In genomic region chr6:85223498-85224150, GRCm38 (mm10) we compare ENCODE assay signal across 16 mouse cellular contexts. TPM values are rescaled to one million over a fixed set of nuclear protein-coding genes. Genes with fewer than 3 reads are reported as not detected.
A peak's percentile ranks its signal among the peaks of the same experiment; 100 is the strongest.
DNase-seq lines count a peak whose midpoint lies in the region; ATAC-seq and TF ChIP-seq lines count a peak whose summit lies in the region.
"Had no signal": no experiment of that assay in that cellular context is flagged by ENCODE, and none has a peak within 500 bp of the region (broad histone marks: within the 10 kb centered on the region; RNA-seq: fewer than 3 reads in every experiment).

No protein-coding gene starts in this region.

- no peaks in the 10 kb centered on the region for H3K36me3 ChIP-seq in E14TG2a.4 (ENCODE audit: insufficient read depth, low read length)
- 0 out of 2 replicates have a peak, but pooled peaks cover 7% of the 10 kb centered on the region for H3K36me3 ChIP-seq in forebrain, embryonic 13.5 days (ENCODE audit: poor library complexity, severe bottlenecking)
- H3K36me3 ChIP-seq: hindbrain, embryonic 13.5 days had no signal

- H3K9ac ChIP-seq in forebrain, embryonic 13.5 days: no peak overlapping the region
- H3K9ac ChIP-seq: hindbrain, embryonic 13.5 days; liver, postnatal 0 days had no signal

- no peaks in the 10 kb centered on the region for H3K9me3 ChIP-seq in E14TG2a.4 (ENCODE audit: low read length)
- no peaks in the 10 kb centered on the region; the same call in 1 of the 2 replicates for H3K9me3 ChIP-seq in forebrain, embryonic 13.5 days (replicated peaks)
- H3K9me3 ChIP-seq: hindbrain, embryonic 13.5 days had no signal

- H3K4me2 ChIP-seq in forebrain, embryonic 13.5 days: no peak overlapping the region
- H3K4me2 ChIP-seq: hindbrain, embryonic 13.5 days had no signal

- DNase-seq in ES-CJ7 (ENCODE audit: low read depth, low spot score): peak; percentile 22
- DNase-seq in cerebellum, postnatal 25 days: peak; percentile 46 to 52
- no peak for DNase-seq in right cerebral cortex, postnatal 4 days
- DNase-seq in ovary, postnatal 14 days (ENCODE audit: low spot score): no peak
- DNase-seq in left cerebral cortex, adult 18-20 months (ENCODE audit: low spot score in 2 of 2): no peak
- DNase-seq: adrenal gland, adult 8-10 months; liver, postnatal 0 days; thymus, adult 2 months had no signal

- peak overlapping the region; percentile 41 for H3K4me3 ChIP-seq in E14TG2a.4 (replicated peaks; ENCODE audit: low read length)
- H3K4me3 ChIP-seq in forebrain, embryonic 13.5 days: no peak overlapping the region
- H3K4me3 ChIP-seq: hindbrain, embryonic 13.5 days had no signal

- 35% methylated on average over 14 of the region's 14 CpGs for WGBS in forebrain, embryonic 13.5 days

- no peak for ATAC-seq in forebrain, embryonic 13.5 days
- ATAC-seq: liver, postnatal 0 days had no signal

- H3K4me1 ChIP-seq in E14TG2a.4 (replicated peaks; ENCODE audit: low read depth, low read length): peaks cover 66% of the 10 kb centered on the region
- peaks cover 66% of the 10 kb centered on the region for H3K4me1 ChIP-seq in forebrain, embryonic 13.5 days

- no peak for TF ChIP-seq CTCF in E14TG2a.4 (conservative IDR thresholded peaks at IDR 0.05; ENCODE audit: low read length)

- peak overlapping the region; percentile 63 for H3K27ac ChIP-seq in forebrain, embryonic 13.5 days
- H3K27ac ChIP-seq: hindbrain, embryonic 13.5 days had no signal

- peaks cover 25% of the 10 kb centered on the region for H3K27me3 ChIP-seq in E14TG2a.4 (ENCODE audit: insufficient read depth, low read length)
- H3K27me3 ChIP-seq in forebrain, embryonic 13.5 days: no peaks in the 10 kb centered on the region

RNA-seq across cellular contexts. Expression of gene Emx1, which starts 36.4 kb away (rescaled TPM):
- polyA plus RNA-seq in forebrain, embryonic 13.5 days (2015; fragmentation: Nextera tagmentation; extraction: Ambion mirVana): 77.6 and 83.4 TPM in 2 replicates
- 10 to 100 TPM; 32.5 to 42.6 TPM for total RNA-seq in left cerebral cortex, adult 18-20 months (2021)
- total RNA-seq: adrenal gland, adult 8-10 months; CH12.LX; gastrocnemius, postnatal 4 days; megakaryocyte progenitor cell, adult 5-6 weeks had no signal
- polyA plus RNA-seq: heart, embryonic 14.5 days; hindbrain, embryonic 13.5 days; large intestine, adult 2 months; liver, postnatal 0 days had no signal

Comparison
In these comparisons a context has a peak if more than half of its experiments do, and no peak if none do; other contexts are left out.
1. DNase-seq: peak in ES-CJ7 (single experiment) and cerebellum, postnatal 25 days (2 of 2); none in right cerebral cortex, postnatal 4 days (single experiment), ovary, postnatal 14 days (single experiment) and left cerebral cortex, adult 18-20 months (0 of 2).